Mouse (Mus musculus) liver, adult 2 months (tissue): ENCODE results near the gene Adamts3. TPM values are rescaled to one million over a fixed set of nuclear protein-coding genes. Genes with fewer than 3 reads are reported as not detected.

Experiments used
- DNase-seq: peaks from one replicate; pipeline ENCODE4 v3.0.0-alpha.2; 2011; ENCODE audit warnings: low read depth, low spot score; ENCODE audit errors: extremely low read depth
- H3K27ac ChIP-seq: fragments of 200-500 bp; replicated peaks from 2 replicates; pipeline ENCODE4 v1.5.1; 2012; ENCODE audit warnings: low read depth, mild to moderate bottlenecking, control low read depth, inconsistent platforms, low read length; ENCODE audit not compliant: insufficient read depth
- H3K27me3 ChIP-seq: fragments of 200-500 bp; 2 replicates; pipeline ENCODE4 v1.6.1; 2012; ENCODE audit warnings: mild to moderate bottlenecking, moderate library complexity, low read length, inconsistent platforms; ENCODE audit not compliant: control insufficient read depth, insufficient read depth
- H3K36me3 ChIP-seq: fragments of 200-500 bp; 2 replicates; pipeline ENCODE4 v1.6.1; 2012; ENCODE audit warnings: low read length, inconsistent platforms; ENCODE audit not compliant: control insufficient read depth, insufficient read depth
- H3K4me1 ChIP-seq: fragments of 200-500 bp; 2 replicates; pipeline ENCODE4 v1.6.1; 2011; ENCODE audit warnings: low read length; ENCODE audit not compliant: control insufficient read depth, insufficient read depth
- H3K4me3 ChIP-seq: fragments of 200-500 bp; 2 replicates; pipeline ENCODE4 v1.5.1; 2011; ENCODE audit warnings: low read depth, mild to moderate bottlenecking, control low read depth, low read length, moderate library complexity; ENCODE audit not compliant: insufficient read depth
- H3K79me2 ChIP-seq: fragments of 200-500 bp; 2 replicates; pipeline ENCODE4 v1.6.1; 2012; ENCODE audit warnings: inconsistent platforms, mild to moderate bottlenecking, low read length, moderate library complexity; ENCODE audit not compliant: control insufficient read depth, insufficient read depth
- H3K9ac ChIP-seq: fragments of 200-500 bp; 2 replicates; pipeline ENCODE4 v1.6.1; 2012; ENCODE audit warnings: low read depth, mild to moderate bottlenecking, control low read depth, inconsistent platforms, low read length
- CTCF ChIP-seq: fragments of 200-500 bp; IDR thresholded peaks from 2 replicates; pipeline ENCODE4 v1.5.1; 2011; ENCODE audit warnings: low read depth, low read length, control low read depth
- POLR2A ChIP-seq: fragments of 200-500 bp; IDR thresholded peaks from 2 replicates; pipeline ENCODE4 v1.6.1; 2011; ENCODE audit warnings: low read length, control low read depth; ENCODE audit not compliant: insufficient read depth; ENCODE audit errors: extremely low read depth
- WGBS: fragments of 180-500 bp; shearing (Covaris S2); methylation state at CpG from one replicate; pipeline ENCODE4 v1.1.7; 2018; 5-methylcytosine and 5-hydroxymethylcytosine counted together
- polyA plus RNA-seq: library from polyadenylated mRNA; depleted of rRNA; stranded (reverse); fragments of >200 nt; gene quantifications from 2 replicates; pipeline ENCODE4 v1.2.3, GENCODE M21; 2012
- total RNA-seq: library from RNA; depleted of rRNA; stranded (reverse); fragments of >200 nt; gene quantifications from 2 replicates; pipeline ENCODE4 v1.2.3, GENCODE M21; 2014

The Adamts3 gene
- total and polyA plus RNA-seq, 2 experiments: 0.09 to 0.37 TPM

GRCm38 (mm10) chr5:89672950-89673349 is 210.2 kb downstream of the Adamts3 start:
- H3K27me3 ChIP-seq: no peaks in the 10 kb centered on the region
- TF ChIP-seq POLR2A (no peak), CTCF (no peak)
- H3K4me3 ChIP-seq: no peak overlapping the region
- H3K4me1 ChIP-seq: no peaks in the 10 kb centered on the region
- no peaks in the 10 kb centered on the region for H3K36me3 ChIP-seq
- no peak for DNase-seq
- no peaks in the 10 kb centered on the region for H3K79me2 ChIP-seq
- no peak overlapping the region for H3K27ac ChIP-seq
- no peak overlapping the region for H3K9ac ChIP-seq
- 80% methylated on average over 4 of the region's 4 CpGs for WGBS

DNA sequence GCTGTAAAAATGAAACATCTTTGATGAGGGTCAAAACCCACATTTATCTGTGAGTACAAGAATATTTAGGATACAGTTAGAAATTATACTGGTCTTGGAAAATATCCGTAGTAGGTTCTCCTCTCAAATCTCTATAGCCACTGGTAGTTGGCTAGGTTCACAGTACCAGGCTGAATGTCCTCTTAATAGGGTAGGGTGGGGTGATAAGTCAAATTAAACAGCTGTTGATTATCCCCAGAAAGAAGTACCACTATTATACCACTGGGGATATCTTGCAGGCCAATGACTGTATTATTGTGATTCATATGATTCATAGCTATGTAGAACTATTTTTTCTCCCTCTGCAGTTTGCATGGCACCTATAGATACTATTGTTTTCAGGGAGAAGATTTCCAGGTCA is 228.8 kb downstream of the Adamts3 start:
- WGBS: 90% methylated on average over 1 of the region's 1 CpGs
- H3K4me3 ChIP-seq: no peak overlapping the region
- no peak overlapping the region for H3K27ac ChIP-seq
- DNase-seq: no peak
- no peaks in the 10 kb centered on the region for H3K79me2 ChIP-seq
- H3K36me3 ChIP-seq: no peaks in the 10 kb centered on the region
- no peaks in the 10 kb centered on the region for H3K27me3 ChIP-seq
- no peak overlapping the region for H3K9ac ChIP-seq
- H3K4me1 ChIP-seq: no peaks in the 10 kb centered on the region
- TF ChIP-seq CTCF (no peak), POLR2A (no peak)

DNA sequence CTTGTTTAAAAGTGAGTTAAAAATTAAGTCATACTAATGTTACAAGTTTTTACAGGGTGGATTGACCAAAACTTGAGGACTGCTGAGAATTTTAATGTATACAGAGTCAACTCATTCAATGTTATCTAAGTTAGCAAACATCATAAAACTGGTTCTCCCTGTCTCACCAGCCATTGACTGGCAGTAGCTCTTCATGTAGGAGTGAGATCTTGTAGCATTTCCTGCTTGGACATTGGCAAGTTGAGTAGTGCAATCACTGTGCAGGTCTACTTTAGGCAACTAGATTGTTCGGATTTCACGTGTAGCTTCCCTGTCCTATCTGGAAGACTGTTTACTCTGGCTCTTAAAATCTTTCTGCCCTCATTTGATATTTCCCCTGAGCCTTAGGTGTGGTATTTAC is 229.3 kb downstream of the Adamts3 start:
- no peaks in the 10 kb centered on the region for H3K36me3 ChIP-seq
- TF ChIP-seq CTCF (no peak), POLR2A (no peak)
- no peaks in the 10 kb centered on the region for H3K27me3 ChIP-seq
- no peak overlapping the region for H3K9ac ChIP-seq
- no peak overlapping the region for H3K27ac ChIP-seq
- DNase-seq: no peak
- H3K4me3 ChIP-seq: no peak overlapping the region
- WGBS: 40% methylated on average over 2 of the region's 2 CpGs
- no peaks in the 10 kb centered on the region for H3K79me2 ChIP-seq
- no peaks in the 10 kb centered on the region for H3K4me1 ChIP-seq

GRCm38 (mm10) chr5:89646940-89647339 is 236.2 kb downstream of the Adamts3 start:
- H3K36me3 ChIP-seq: no peaks in the 10 kb centered on the region
- H3K4me1 ChIP-seq: no peaks in the 10 kb centered on the region
- H3K79me2 ChIP-seq: no peaks in the 10 kb centered on the region
- no peaks in the 10 kb centered on the region for H3K27me3 ChIP-seq
- DNase-seq: no peak
- no peak for TF ChIP-seq POLR2A
- no peak for TF ChIP-seq CTCF
- no peak overlapping the region for H3K9ac ChIP-seq
- H3K4me3 ChIP-seq: no peak overlapping the region
- no peak overlapping the region for H3K27ac ChIP-seq

- whole genome bisulfite sequencing: 90% methylated on average over 2 of the region's 2 CpGs
- no peak overlapping the region for H3K9ac ChIP-seq
- no peaks in the 10 kb centered on the region for H3K4me1 ChIP-seq
- no peaks in the 10 kb centered on the region for H3K79me2 ChIP-seq
- H3K36me3 ChIP-seq: no peaks in the 10 kb centered on the region
- no peaks in the 10 kb centered on the region for H3K27me3 ChIP-seq
- no peak overlapping the region for H3K27ac ChIP-seq
- DNase-seq: no peak
- TF ChIP-seq CTCF: no peak
- no peak for TF ChIP-seq POLR2A
- no peak overlapping the region for H3K4me3 ChIP-seq
Observed at GRCm38 (mm10) chr5:89635434-89635833, 247.7 kb downstream of the Adamts3 start.

DNA sequence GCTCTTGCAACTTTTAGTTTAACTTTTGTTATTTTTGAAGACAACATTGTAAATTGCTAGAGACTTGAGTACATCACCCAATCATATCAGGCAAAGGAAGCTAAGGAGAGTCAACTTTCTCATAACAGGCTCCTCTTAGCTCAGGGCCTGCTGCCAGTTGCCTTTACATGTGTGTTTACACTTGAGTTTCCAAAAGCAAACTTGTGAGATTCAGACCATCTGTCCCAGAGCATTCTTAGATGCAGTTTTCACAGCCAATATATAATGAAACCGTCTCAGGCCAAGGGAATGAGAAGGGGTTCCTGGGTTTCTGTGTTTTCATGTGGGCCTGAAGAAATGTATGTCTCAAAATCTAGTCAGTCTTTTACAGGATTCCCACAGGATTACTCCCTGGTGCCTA is 251.5 kb downstream of the Adamts3 start:
- WGBS: 70% methylated on average over 1 of the region's 1 CpGs
- DNase-seq: no peak
- Histone ChIP-seq H3K79me2 (no peaks in the 10 kb centered on the region), H3K27me3 (no peaks in the 10 kb centered on the region), H3K36me3 (no peaks in the 10 kb centered on the region), H3K4me1 (no peaks in the 10 kb centered on the region), H3K9ac (no peak overlapping the region), H3K27ac (no peak overlapping the region), H3K4me3 (no peak overlapping the region)
- TF ChIP-seq CTCF (no peak), POLR2A (no peak)
